Mouse (Mus musculus) MEL (cell line): ENCODE results near the gene Ccn2. TPM values are rescaled to one million over a fixed set of nuclear protein-coding genes. Genes with fewer than 3 reads are reported as not detected.

Experiments
- DNase-seq: peaks from one replicate; pipeline ENCODE4 v3.0.0; 2011; ENCODE audit warnings: low read depth, low spot score
- H3K27ac ChIP-seq: 2 replicates; pipeline ENCODE4 v1.5.1; 2012; ENCODE audit warnings: low read depth, mild to moderate bottlenecking, control low read depth, low read length, moderate library complexity; ENCODE audit not compliant: control insufficient read depth
- H3K27me3 ChIP-seq, 2 experiments: fragments of 150-350 bp in 1 of 2; sonication (generic) in 1 of 2; 2 replicates each; pipeline ENCODE4 v1.6.1; 2012; ENCODE audit warnings: low read length in 2 of 2, mild to moderate bottlenecking in 2 of 2, improper control_type of control experiment in 1 of 2, moderate library complexity in 1 of 2; ENCODE audit not compliant: insufficient read depth in 2 of 2, control insufficient read depth in 1 of 2
- H3K36me3 ChIP-seq, 2 experiments: 2 replicates each; pipeline ENCODE4 v1.6.1; 2012 to 2014; ENCODE audit warnings: low read length in 2 of 2, improper control_type of control experiment in 1 of 2, inconsistent platforms in 1 of 2, mild to moderate bottlenecking in 1 of 2; ENCODE audit not compliant: insufficient read depth in 2 of 2, control insufficient read depth in 1 of 2
- H3K4me1 ChIP-seq, 2 experiments: fragments of 150-350 bp in 1 of 2; sonication (generic) in 1 of 2; 2 replicates each; pipeline ENCODE4 v1.6.1; 2012; ENCODE audit warnings: low read length in 2 of 2, improper control_type of control experiment in 1 of 2, mild to moderate bottlenecking in 1 of 2; ENCODE audit not compliant: insufficient read depth in 2 of 2, control insufficient read depth in 1 of 2
- H3K4me3 ChIP-seq, 2 experiments: fragments of 150-350 bp in 1 of 2; sonication (generic) in 1 of 2; 2 replicates each; pipeline ENCODE4 v1.5.1; 2012; ENCODE audit warnings: low read depth in 2 of 2, low read length in 2 of 2, mild to moderate bottlenecking in 2 of 2, moderate library complexity in 2 of 2, control low read depth in 1 of 2, improper control_type of control experiment in 1 of 2; ENCODE audit not compliant: control insufficient read depth in 1 of 2, insufficient read depth in 1 of 2
- H3K79me2 ChIP-seq: 2 replicates; pipeline ENCODE4 v1.6.1; 2012; ENCODE audit warnings: mild to moderate bottlenecking, low read length, moderate library complexity; ENCODE audit not compliant: control insufficient read depth, poor library complexity, insufficient read depth
- H3K9ac ChIP-seq: 2 replicates; pipeline ENCODE4 v1.6.1; 2012; ENCODE audit warnings: low read depth, mild to moderate bottlenecking, control low read depth, low read length, moderate library complexity; ENCODE audit not compliant: control insufficient read depth, poor library complexity, severe bottlenecking
- H3K9me3 ChIP-seq: fragments of 150-350 bp; sonication (generic); replicated peaks from 2 replicates; pipeline ENCODE4 v1.6.1; 2012; ENCODE audit warnings: mild to moderate bottlenecking, low read length, improper control_type of control experiment, moderate library complexity; ENCODE audit not compliant: insufficient read depth
- BHLHE40 ChIP-seq: IDR thresholded peaks from 2 replicates; pipeline ENCODE4 v1.6.1; 2012; ENCODE audit warnings: low read depth, mild to moderate bottlenecking, inconsistent platforms, low read length, improper control_type of control experiment, borderline replicate concordance
- CHD1 ChIP-seq: IDR thresholded peaks from 2 replicates; pipeline ENCODE4 v1.6.1; 2012; ENCODE audit warnings: low read depth, mild to moderate bottlenecking, inconsistent platforms, low read length, improper control_type of control experiment
- CHD2 ChIP-seq: IDR thresholded peaks from 2 replicates; pipeline ENCODE4 v1.6.1; 2011; ENCODE audit warnings: low read length, improper control_type of control experiment
- CTCF ChIP-seq, 3 experiments: IDR thresholded peaks in 2 of 3; conservative IDR thresholded peaks in 1 of 3; 2 replicates each; pipeline ENCODE4 v1.5.1; 2011 to 2012; ENCODE audit warnings: low read length in 3 of 3, low read depth in 2 of 3, mild to moderate bottlenecking in 2 of 3, improper control_type of control experiment in 1 of 3, inconsistent platforms in 1 of 3, mixed read lengths in 1 of 3, moderate library complexity in 1 of 3; ENCODE audit not compliant: control insufficient read depth in 1 of 3, insufficient read depth in 1 of 3, poor library complexity in 1 of 3, severe bottlenecking in 1 of 3
- E2F4 ChIP-seq: IDR thresholded peaks from 2 replicates; pipeline ENCODE4 v1.6.1; 2011; ENCODE audit warnings: low read depth, low read length, improper control_type of control experiment, borderline replicate concordance
- ELF1 ChIP-seq: IDR thresholded peaks from 2 replicates; pipeline ENCODE4 v1.6.1; 2014; ENCODE audit warnings: low read depth, mild to moderate bottlenecking, inconsistent platforms, low read length, improper control_type of control experiment, moderate library complexity
- EP300 ChIP-seq, 2 experiments: IDR thresholded peaks; 2 replicates each; pipeline ENCODE4 v1.6.1; 2011; ENCODE audit warnings: improper control_type of control experiment in 2 of 2, low read length in 2 of 2, low read depth in 1 of 2, mild to moderate bottlenecking in 1 of 2
- GABPA ChIP-seq: IDR thresholded peaks from 2 replicates; pipeline ENCODE4 v1.6.1; 2012; ENCODE audit warnings: low read depth, mild to moderate bottlenecking, inconsistent platforms, low read length, improper control_type of control experiment, moderate library complexity
- GATA1 ChIP-seq: IDR thresholded peaks from 2 replicates; pipeline ENCODE4 v1.6.1; 2011; ENCODE audit warnings: low read depth, low read length, improper control_type of control experiment
- MAFK ChIP-seq: IDR thresholded peaks from 2 replicates; pipeline ENCODE4 v1.6.1; 2011; ENCODE audit warnings: low read depth, mild to moderate bottlenecking, low read length, improper control_type of control experiment, borderline replicate concordance
- MAX ChIP-seq: IDR thresholded peaks from 2 replicates; pipeline ENCODE4 v1.6.1; 2011; ENCODE audit warnings: low read length, improper control_type of control experiment
- MXI1 ChIP-seq: IDR thresholded peaks from 2 replicates; pipeline ENCODE4 v1.6.1; 2011; ENCODE audit warnings: mild to moderate bottlenecking, low read depth, low read length, improper control_type of control experiment
- MYB ChIP-seq: IDR thresholded peaks from 2 replicates; pipeline ENCODE4 v1.6.1; 2011; ENCODE audit warnings: mild to moderate bottlenecking, low read depth, low read length, improper control_type of control experiment
- MYC ChIP-seq: IDR thresholded peaks from 2 replicates; pipeline ENCODE4 v1.6.1; 2011; ENCODE audit warnings: low read depth, mild to moderate bottlenecking, low read length, improper control_type of control experiment, moderate library complexity
- POLR2A ChIP-seq, 2 experiments: IDR thresholded peaks; 2 replicates each; pipeline ENCODE4 v1.6.1; 2011 to 2012; ENCODE audit warnings: low read length in 2 of 2, mild to moderate bottlenecking in 2 of 2, control low read depth in 1 of 2, improper control_type of control experiment in 1 of 2, low read depth in 1 of 2, moderate library complexity in 1 of 2; ENCODE audit not compliant: control insufficient read depth in 1 of 2, insufficient read depth in 1 of 2, poor library complexity in 1 of 2
- POLR2AphosphoS2 ChIP-seq: IDR thresholded peaks from 2 replicates; pipeline ENCODE4 v1.6.1; 2011; ENCODE audit warnings: low read length, improper control_type of control experiment
- POLR2AphosphoS5 ChIP-seq: IDR thresholded peaks from 2 replicates; pipeline ENCODE4 v1.6.1; 2012; ENCODE audit warnings: low read depth, borderline replicate concordance, mild to moderate bottlenecking, inconsistent platforms, low read length, moderate library complexity, mixed read lengths
- RAD21 ChIP-seq: IDR thresholded peaks from 2 replicates; pipeline ENCODE4 v1.6.1; 2011; ENCODE audit warnings: mild to moderate bottlenecking, low read depth, low read length, improper control_type of control experiment
- SIN3A ChIP-seq: IDR thresholded peaks from 2 replicates; pipeline ENCODE4 v1.6.1; 2012; ENCODE audit warnings: low read length, improper control_type of control experiment, inconsistent platforms
- SMC3 ChIP-seq: IDR thresholded peaks from 2 replicates; pipeline ENCODE4 v1.6.1; 2011; ENCODE audit warnings: low read depth, low read length, improper control_type of control experiment
- TAL1 ChIP-seq: IDR thresholded peaks from 2 replicates; pipeline ENCODE4 v1.6.1; 2012; ENCODE audit warnings: mild to moderate bottlenecking, inconsistent platforms, low read length, moderate library complexity, mixed read lengths
- TBP ChIP-seq: IDR thresholded peaks from 2 replicates; pipeline ENCODE4 v1.8.0; 2011; ENCODE audit warnings: low read depth, low read length, improper control_type of control experiment
- UBTF ChIP-seq: IDR thresholded peaks from 2 replicates; pipeline ENCODE4 v1.6.1; 2012; ENCODE audit warnings: low read depth, mild to moderate bottlenecking, inconsistent platforms, low read length, improper control_type of control experiment, moderate library complexity, borderline replicate concordance; ENCODE audit not compliant: insufficient read depth
- USF2 ChIP-seq, 2 experiments: IDR thresholded peaks; 2 replicates each; pipeline ENCODE4 v1.6.1; 2011 to 2012; ENCODE audit warnings: improper control_type of control experiment in 2 of 2, low read length in 2 of 2, borderline replicate concordance in 1 of 2, inconsistent platforms in 1 of 2, low read depth in 1 of 2, mild to moderate bottlenecking in 1 of 2; ENCODE audit not compliant: insufficient read depth in 1 of 2
- ZKSCAN1 ChIP-seq: IDR thresholded peaks from 2 replicates; pipeline ENCODE4 v1.6.1; 2012; ENCODE audit warnings: low read depth, mild to moderate bottlenecking, inconsistent platforms, low read length, improper control_type of control experiment, moderate library complexity
- polyA plus RNA-seq, 2 experiments: library from polyadenylated mRNA; stranded (reverse) in 1 of 2; unstranded in 1 of 2; fragments of >175 nt in 1 of 2; fragments of >200 nt in 1 of 2; gene quantifications; 2 replicates each; pipeline versions ENCODE4 v1.2.1 to v1.2.4; 2012; ENCODE audit warnings: low replicate concordance in 2 of 2, low read depth in 1 of 2; ENCODE audit not compliant: insufficient read length in 2 of 2, insufficient read depth in 1 of 2, missing spikeins in 1 of 2
- total RNA-seq: library from RNA; depleted of rRNA; stranded (reverse); fragments of 300-350 nt; gene quantifications from 2 replicates; pipeline ENCODE4 v1.2.3, GENCODE M21; 2012

The Ccn2 gene
- total and polyA plus RNA-seq, 3 experiments: not detected

DNA sequence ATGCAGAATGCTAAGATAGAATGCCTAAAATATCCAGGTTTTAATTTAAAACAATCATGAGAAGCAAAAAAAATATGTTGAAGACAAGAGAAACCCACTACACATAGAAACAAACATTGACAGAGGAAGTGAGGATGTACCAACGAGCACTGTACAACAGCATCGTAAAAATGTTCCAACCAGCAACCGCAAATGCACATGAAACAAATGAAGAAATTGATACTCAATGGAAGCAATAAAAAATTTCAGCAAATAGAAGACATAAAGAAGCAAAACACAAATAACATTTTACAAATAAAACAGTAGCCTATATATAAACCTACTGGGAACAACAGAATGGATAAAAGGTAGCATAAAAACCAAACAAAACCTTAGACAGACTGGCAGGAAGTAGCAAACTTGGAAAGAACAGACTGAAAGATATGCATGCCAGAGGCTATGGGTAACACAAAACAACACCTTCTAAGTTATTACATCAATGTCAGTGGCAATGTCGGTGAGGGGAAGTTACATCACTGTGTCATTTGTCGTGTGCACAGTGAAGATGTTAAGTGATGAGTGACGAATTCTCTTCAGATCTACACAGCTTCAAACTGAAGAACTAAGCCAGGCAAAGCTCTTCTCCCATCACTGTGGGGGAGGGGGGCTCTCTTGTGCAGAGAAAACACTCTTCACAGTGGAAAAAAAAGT lies 45.1 kb downstream of the Ccn2 start:
- no peaks in the 10 kb centered on the region for H3K79me2 ChIP-seq
- H3K9me3 ChIP-seq: no peaks in the 10 kb centered on the region
- TF ChIP-seq CHD1 (no peak), CTCF (IDR thresholded peaks at IDR 0.05 in 2 of 3, conservative IDR thresholded peaks at IDR 0.05 in 1 of 3; ENCODE audit: control insufficient read depth in 1 of 3, insufficient read depth in 1 of 3, low read depth in 2 of 3, low read length in 3 of 3, poor library complexity in 1 of 3, severe bottlenecking in 1 of 3) (no peak), CHD2 (no peak), ELF1 (no peak), UBTF (no peak), MAFK (no peak), USF2 (IDR thresholded peaks at IDR 0.05; ENCODE audit: borderline replicate concordance in 1 of 2, insufficient read depth in 1 of 2, low read depth in 1 of 2, low read length in 2 of 2) (no peak), BHLHE40 (no peak), TBP (no peak), POLR2A (IDR thresholded peaks at IDR 0.05; ENCODE audit: control insufficient read depth in 1 of 2, insufficient read depth in 1 of 2, low read depth in 1 of 2, low read length in 2 of 2, poor library complexity in 1 of 2) (no peak), TAL1 (no peak), MAX (no peak), ZKSCAN1 (no peak), MYC (no peak)
- no peak overlapping the region for H3K9ac ChIP-seq
- H3K4me3 ChIP-seq: no peak overlapping the region
- peaks cover 0 to 6% of the 10 kb centered on the region in 2 experiments; a peak in 3 of 4 replicates for H3K4me1 ChIP-seq
- no peak for DNase-seq
- H3K27me3 ChIP-seq: no peaks in the 10 kb centered on the region; a peak in 1 of 4 replicates
- H3K27ac ChIP-seq: no peak overlapping the region
- H3K36me3 ChIP-seq: no peaks in the 10 kb centered on the region; a peak in 1 of 4 replicates

DNA sequence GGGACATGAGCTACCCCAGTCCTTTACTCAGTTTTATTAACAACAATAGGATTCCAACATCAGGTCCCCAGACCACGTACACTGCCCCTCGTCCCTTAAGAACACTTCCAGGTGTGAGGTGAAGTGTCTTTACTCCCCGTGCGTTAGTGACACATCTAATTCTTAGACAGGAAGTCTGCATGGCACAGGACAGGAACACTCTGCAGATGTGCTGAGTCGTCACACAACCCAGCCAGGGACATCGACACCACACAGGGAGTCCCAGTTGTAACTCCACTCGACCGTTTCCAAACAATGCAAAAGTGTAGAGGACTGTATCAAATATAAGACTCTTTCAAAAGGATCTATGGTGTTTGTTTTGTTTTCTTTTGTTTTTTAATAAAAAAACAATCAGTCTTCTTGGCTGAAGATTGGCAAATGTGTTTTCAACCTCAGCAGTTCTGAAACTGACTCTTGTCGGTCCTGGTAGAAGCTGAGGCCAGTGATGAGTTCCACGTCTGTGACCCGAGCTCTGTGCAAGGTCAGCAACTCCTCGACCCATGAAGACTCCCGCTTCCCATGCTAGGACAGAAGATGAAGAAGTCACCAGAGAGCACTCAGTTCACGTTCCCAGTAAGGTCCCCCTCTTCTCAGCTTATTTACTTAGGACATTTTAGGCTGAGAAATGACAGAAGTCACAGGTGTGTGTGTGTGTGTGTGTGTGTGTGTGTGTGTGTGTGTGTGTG lies 46.3 kb downstream of the Ccn2 start:
- H3K36me3 ChIP-seq: no peaks in the 10 kb centered on the region
- H3K27ac ChIP-seq: no peak overlapping the region
- DNase-seq: no peak
- H3K9ac ChIP-seq: no peak overlapping the region
- no peaks in the 10 kb centered on the region; a peak in 1 of 4 replicates for H3K27me3 ChIP-seq
- H3K4me3 ChIP-seq: no peak overlapping the region
- no peak for TF ChIP-seq SMC3
- TF ChIP-seq MYC: no peak
- TF ChIP-seq POLR2A (IDR thresholded peaks at IDR 0.05; ENCODE audit: control insufficient read depth in 1 of 2, insufficient read depth in 1 of 2, low read depth in 1 of 2, low read length in 2 of 2, poor library complexity in 1 of 2): no peak
- no peak for TF ChIP-seq CHD1
- no peak for TF ChIP-seq CTCF (IDR thresholded peaks at IDR 0.05 in 2 of 3, conservative IDR thresholded peaks at IDR 0.05 in 1 of 3; ENCODE audit: control insufficient read depth in 1 of 3, insufficient read depth in 1 of 3, low read depth in 2 of 3, low read length in 3 of 3, poor library complexity in 1 of 3, severe bottlenecking in 1 of 3)
- TF ChIP-seq ZKSCAN1: no peak
- TF ChIP-seq MXI1: no peak
- TF ChIP-seq TBP: no peak
- no peak for TF ChIP-seq UBTF
- TF ChIP-seq GABPA: no peak
- TF ChIP-seq POLR2AphosphoS5: no peak
- no peak for TF ChIP-seq USF2 (IDR thresholded peaks at IDR 0.05; ENCODE audit: borderline replicate concordance in 1 of 2, insufficient read depth in 1 of 2, low read depth in 1 of 2, low read length in 2 of 2)
- TF ChIP-seq GATA1: no peak
- no peak for TF ChIP-seq RAD21
- TF ChIP-seq SIN3A: no peak
- TF ChIP-seq E2F4: no peak
- no peak for TF ChIP-seq POLR2AphosphoS2
- no peak for TF ChIP-seq MYB
- TF ChIP-seq EP300 (IDR thresholded peaks at IDR 0.05; ENCODE audit: low read depth in 1 of 2, low read length in 2 of 2): no peak
- H3K79me2 ChIP-seq: no peaks in the 10 kb centered on the region
- no peaks in the 10 kb centered on the region for H3K9me3 ChIP-seq
- H3K4me1 ChIP-seq: no peaks in the 10 kb centered on the region
